Mouse (Mus musculus) CH12.LX (cell line): Measurements from ENCODE around the gene Acp7. TPM values are rescaled to one million over a fixed set of nuclear protein-coding genes. Genes with fewer than 3 reads are reported as not detected.

ENCODE experiments used
- DNase-seq: peaks from one replicate; pipeline ENCODE4 v3.0.0-alpha.2; 2013; ENCODE audit errors: extremely low read depth
- H3K27ac ChIP-seq: 2 replicates; pipeline ENCODE4 v1.5.1; 2012; ENCODE audit warnings: low read depth, mild to moderate bottlenecking, control low read depth, moderate library complexity; ENCODE audit not compliant: insufficient read depth
- H3K27me3 ChIP-seq: replicated peaks from 2 replicates; pipeline ENCODE3; 2012; ENCODE audit warnings: inconsistent platforms
- H3K36me3 ChIP-seq, 2 experiments: replicated peaks in 1 of 2; 2 replicates each; pipeline versions ENCODE3 to v1.6.1; 2012; ENCODE audit warnings: inconsistent platforms in 1 of 2, low read length in 1 of 2, mild to moderate bottlenecking in 1 of 2, mixed read lengths in 1 of 2, moderate library complexity in 1 of 2; ENCODE audit not compliant: control insufficient read depth in 1 of 2, insufficient read depth in 1 of 2
- H3K4me1 ChIP-seq, 2 experiments: 2 replicates each; pipeline ENCODE4 v1.6.1; 2012; ENCODE audit warnings: inconsistent platforms in 1 of 2, moderate library complexity in 1 of 2; ENCODE audit not compliant: insufficient read depth in 2 of 2, control insufficient read depth in 1 of 2
- H3K4me2 ChIP-seq: 2 replicates; pipeline ENCODE4 v1.6.1; 2012; ENCODE audit warnings: low read depth, mild to moderate bottlenecking, control low read depth; ENCODE audit not compliant: poor library complexity, insufficient read depth, severe bottlenecking
- H3K4me3 ChIP-seq, 3 experiments: fragments of 150-350 bp in 1 of 3; sonication (generic) in 1 of 3; replicated peaks in 1 of 3; 2 replicates each; pipeline versions ENCODE3 to v1.5.1; 2011 to 2012; ENCODE audit warnings: low read depth in 2 of 3, low read length in 2 of 3, mild to moderate bottlenecking in 2 of 3, moderate library complexity in 2 of 3, control low read depth in 1 of 3, improper control_type of control experiment in 1 of 3, inconsistent platforms in 1 of 3, mixed read lengths in 1 of 3; ENCODE audit not compliant: poor library complexity in 1 of 3
- H3K79me2 ChIP-seq: replicated peaks from 2 replicates; pipeline ENCODE4 v1.6.1; 2012; ENCODE audit warnings: mild to moderate bottlenecking, moderate library complexity; ENCODE audit not compliant: control insufficient read depth, poor library complexity, insufficient read depth, severe bottlenecking; ENCODE audit errors: extremely low read depth
- H3K9ac ChIP-seq: 2 replicates; pipeline ENCODE4 v1.6.1; 2012; ENCODE audit warnings: low read depth, mild to moderate bottlenecking, control low read depth, moderate library complexity; ENCODE audit not compliant: insufficient read depth
- H3K9me3 ChIP-seq: replicated peaks from 2 replicates; pipeline ENCODE3; 2012; ENCODE audit warnings: low read length, inconsistent platforms, mixed read lengths
- CHD1 ChIP-seq: IDR thresholded peaks from 2 replicates; pipeline ENCODE4 v1.6.1; 2012; ENCODE audit warnings: low read depth, low read length, improper control_type of control experiment, inconsistent platforms
- CHD2 ChIP-seq: IDR thresholded peaks from 2 replicates; pipeline ENCODE4 v1.6.1; 2011; ENCODE audit warnings: low read length, improper control_type of control experiment
- GABPA ChIP-seq: IDR thresholded peaks from 2 replicates; pipeline ENCODE4 v1.6.1; 2012; ENCODE audit warnings: low read depth, low read length, improper control_type of control experiment, inconsistent platforms; ENCODE audit not compliant: insufficient replicate concordance
- JUN ChIP-seq: IDR thresholded peaks from 2 replicates; pipeline ENCODE4 v1.6.1; 2011; ENCODE audit warnings: low read depth, mild to moderate bottlenecking, low read length, improper control_type of control experiment, moderate library complexity; ENCODE audit not compliant: insufficient read depth
- KAT2A ChIP-seq: IDR thresholded peaks from 2 replicates; pipeline ENCODE4 v1.6.1; 2012; ENCODE audit warnings: low read length, improper control_type of control experiment, inconsistent platforms; ENCODE audit not compliant: insufficient replicate concordance
- MYC ChIP-seq: IDR thresholded peaks from 2 replicates; pipeline ENCODE4 v1.6.1; 2011; ENCODE audit warnings: low read depth, mild to moderate bottlenecking, improper control_type of control experiment, low read length
- NELFE ChIP-seq: IDR thresholded peaks from 2 replicates; pipeline ENCODE4 v1.6.1; 2011; ENCODE audit warnings: low read depth, low read length, improper control_type of control experiment
- NRF1 ChIP-seq: IDR thresholded peaks from 2 replicates; pipeline ENCODE4 v1.6.1; 2014; ENCODE audit warnings: low read depth, mild to moderate bottlenecking, inconsistent platforms, low read length, improper control_type of control experiment, moderate library complexity
- POLR2A ChIP-seq: IDR thresholded peaks from 2 replicates; pipeline ENCODE4 v1.6.1; 2011; ENCODE audit warnings: low read depth, mild to moderate bottlenecking, improper control_type of control experiment, low read length
- POLR2AphosphoS2 ChIP-seq: IDR thresholded peaks from 2 replicates; pipeline ENCODE4 v1.6.1; 2011; ENCODE audit warnings: low read depth, low read length, improper control_type of control experiment
- UBTF ChIP-seq: IDR thresholded peaks from 2 replicates; pipeline ENCODE4 v1.6.1; 2012; ENCODE audit warnings: low read depth, mild to moderate bottlenecking, inconsistent platforms, low read length, improper control_type of control experiment, moderate library complexity
- dilution Hi-C: fragments of 300-500 bp; cut with MboI; formaldehyde crosslinking; loops from 2 replicates; pipeline ENCODE4 v1.14.3; 2020; ENCODE audit warnings: low sequenced_read_pairs; ENCODE audit not compliant: extremely low pct_unique_long_range_greater_than_20kb, extremely low pct_ligation_motif_present
- in situ Hi-C: fragments of 300-500 bp; cut with MboI; formaldehyde crosslinking; loops from 3 replicates; pipeline ENCODE4 v1.14.3; 2019; ENCODE audit warnings: low sequenced_read_pairs, low pct_ligation_motif_present, low pct_unique_long_range_greater_than_20kb, mixed read lengths
- polyA plus RNA-seq: library from polyadenylated mRNA; unstranded; fragments of >175 nt; gene quantifications from 2 replicates; pipeline ENCODE4 v1.2.1, GENCODE M21; 2012; ENCODE audit warnings: low read depth; ENCODE audit not compliant: insufficient read length
- total RNA-seq, 2 experiments: library from RNA; depleted of rRNA; stranded (reverse); fragments of 300-350 nt in 1 of 2; fragments of >200 nt in 1 of 2; gene quantifications; 2 replicates each; pipeline ENCODE4 v1.2.3; 2012 to 2014

The Acp7 gene
- total and polyA plus RNA-seq, 3 experiments: not detected

DNA sequence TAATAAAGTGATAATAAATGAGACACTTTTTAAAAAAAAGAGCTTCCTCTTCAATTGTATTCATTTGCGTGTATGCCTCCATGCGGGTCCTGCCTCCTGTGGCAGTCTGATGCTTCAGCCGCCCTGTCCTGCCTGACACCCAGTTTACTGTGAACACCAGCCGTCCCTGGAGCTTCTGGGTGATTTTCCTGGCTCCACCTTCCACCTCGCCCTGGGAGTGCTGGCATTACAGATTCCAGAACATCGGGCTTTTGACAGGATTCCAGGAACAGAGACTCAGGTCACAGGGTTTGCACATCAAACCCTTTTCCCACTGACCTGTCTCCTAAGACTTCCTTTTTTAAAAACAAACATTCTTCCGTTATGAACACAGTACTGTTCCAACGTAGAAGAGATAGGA is 6.4 kb upstream of the Acp7 start:
- H3K36me3 ChIP-seq: no peaks in the 10 kb centered on the region
- in situ Hi-C loops (no loop called here), dilution Hi-C loops (no loop called here)
- no peak for TF ChIP-seq POLR2AphosphoS2
- no peaks in the 10 kb centered on the region for H3K79me2 ChIP-seq
- DNase-seq: no peak
- no peak overlapping the region for H3K4me3 ChIP-seq
- no peak overlapping the region for H3K27ac ChIP-seq
- no peak overlapping the region for H3K9ac ChIP-seq
- H3K4me1 ChIP-seq: no peaks in the 10 kb centered on the region
- H3K27me3 ChIP-seq: no peaks in the 10 kb centered on the region
- H3K9me3 ChIP-seq: no peaks in the 10 kb centered on the region
- H3K4me2 ChIP-seq: 0 out of 2 replicates have a peak overlapping the region, but pooled peaks have one; percentile 38

- dilution Hi-C loops (no loop called here), in situ Hi-C loops (no loop called here)
- no peak overlapping the region for H3K27ac ChIP-seq
- H3K9me3 ChIP-seq: no peaks in the 10 kb centered on the region
- no peaks in the 10 kb centered on the region for H3K79me2 ChIP-seq
- H3K27me3 ChIP-seq: peaks cover 5% of the 10 kb centered on the region
- no peak overlapping the region for H3K4me3 ChIP-seq
- H3K4me2 ChIP-seq: no peak overlapping the region
- no peak for DNase-seq
- H3K9ac ChIP-seq: no peak overlapping the region
- TF ChIP-seq NRF1 (no peak), POLR2A (no peak), MYC (no peak), CHD1 (no peak), CHD2 (no peak), KAT2A (no peak)
- TF ChIP-seq, all 38 proteins: peak for 0
- Histone ChIP-seq H3K36me3 (no peaks in the 10 kb centered on the region), H3K4me1 (no peaks in the 10 kb centered on the region)
Measured at GRCm38 (mm10) chr7:28634128-28634527, 3.0 kb upstream of the Acp7 start.

DNA sequence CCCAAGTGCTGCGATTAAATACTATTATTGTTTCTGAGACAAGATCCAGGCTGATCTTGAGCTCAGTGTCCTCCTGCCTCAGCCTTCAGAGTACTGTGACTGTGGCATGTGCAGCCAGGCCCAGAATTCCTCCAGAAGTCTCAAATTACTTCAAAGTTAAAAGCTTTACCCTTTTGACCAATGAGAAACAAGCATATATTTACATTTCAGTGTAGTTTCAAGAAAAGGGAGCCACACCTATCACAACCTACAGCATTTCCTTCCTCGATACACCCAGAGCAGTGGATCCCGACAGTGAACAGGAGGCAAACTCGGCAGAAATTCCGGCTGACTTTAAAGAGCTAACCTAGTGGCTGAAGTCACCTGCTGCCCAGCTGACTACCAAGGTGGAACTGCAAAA is 6.3 kb downstream of the Acp7 start:
- Histone ChIP-seq H3K9ac (no peak overlapping the region), H3K27me3 (peaks cover 31% of the 10 kb centered on the region), H3K4me2 (no peak overlapping the region), H3K4me1 (no peaks in the 10 kb centered on the region), H3K79me2 (no peaks in the 10 kb centered on the region), H3K36me3 (no peaks in the 10 kb centered on the region), H3K27ac (no peak overlapping the region), H3K9me3 (no peaks in the 10 kb centered on the region), H3K4me3 (no peak overlapping the region)
- DNase-seq: no peak
- in situ Hi-C loops: no loop called here
- dilution Hi-C loops: no loop called here
- TF ChIP-seq UBTF (no peak), GABPA (no peak), NELFE (no peak), JUN (no peak), KAT2A (no peak)
